Mouse (Mus musculus) gastrocnemius, adult 2 months (tissue): ENCODE data around the gene Spata3. TPM values are rescaled to one million over a fixed set of nuclear protein-coding genes. Genes with fewer than 3 reads are reported as not detected.
"Not testable (repeated sequence)": the region's sequence is repeated elsewhere in the genome, so short reads cannot be mapped to it uniquely, and the experiment has no call there.

ENCODE experiments used
- DNase-seq: peaks from one replicate; pipeline ENCODE4 v3.0.0; 2022
- H3K27ac ChIP-seq: fragments of 200-600 bp; 2 replicates; pipeline ENCODE4 v1.8.1; 2022; ENCODE audit warnings: mild to moderate bottlenecking
- H3K4me3 ChIP-seq: fragments of 200-600 bp; 2 replicates; pipeline ENCODE4 v1.8.1; 2022; ENCODE audit warnings: mild to moderate bottlenecking, moderate library complexity
- CTCF ChIP-seq: fragments of 200-600 bp; IDR thresholded peaks from 2 replicates; pipeline ENCODE4 v1.8.1; 2022; ENCODE audit warnings: antibody characterized with exemption, mild to moderate bottlenecking, moderate library complexity
- intact Hi-C: fragments of 180-260 bp; cut with DNase I; formaldehyde crosslinking; loops from one replicate; pipeline ENCODE4 v1.15.1; 2025
- total RNA-seq, 2 experiments: library from RNA; stranded (reverse); gene quantifications; 2 replicates each; pipeline ENCODE4 v1.2.3; 2021

Spata3 gene
- total RNA-seq, 2 experiments from 2014 or later, result not detected

DNA sequence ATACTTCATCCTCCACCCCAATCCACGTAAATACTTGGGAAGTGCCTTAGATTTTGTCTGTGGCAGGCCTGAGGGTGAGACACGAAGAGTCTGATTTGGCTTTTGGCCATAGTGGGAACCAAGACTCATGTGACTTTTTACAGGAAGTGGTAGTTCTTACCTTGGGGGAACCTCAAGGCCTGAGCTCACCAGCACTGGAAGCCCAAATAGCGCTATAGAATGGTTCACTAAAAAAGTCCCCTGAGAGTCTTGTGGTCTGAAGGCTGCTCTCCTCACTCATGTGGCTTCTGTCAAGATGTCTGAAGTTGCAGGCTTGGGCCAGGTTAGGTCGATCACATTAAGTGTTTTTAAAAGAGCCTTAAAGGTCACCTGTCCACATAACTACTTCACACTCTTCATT, 18.6 kb upstream of the Spata3 start:
- intact Hi-C loops, result no loop called here
- no peak for TF ChIP-seq CTCF
- Histone ChIP-seq H3K27ac (no peak overlapping the region), H3K4me3 (no peak overlapping the region)
- DNase-seq, result no peak

- intact Hi-C loops, result no loop called here
- H3K4me3 ChIP-seq, result no peak overlapping the region
Measured at GRCm38 (mm10) chr1:85999853-86000570, 16.6 kb upstream of the Spata3 start.

DNA sequence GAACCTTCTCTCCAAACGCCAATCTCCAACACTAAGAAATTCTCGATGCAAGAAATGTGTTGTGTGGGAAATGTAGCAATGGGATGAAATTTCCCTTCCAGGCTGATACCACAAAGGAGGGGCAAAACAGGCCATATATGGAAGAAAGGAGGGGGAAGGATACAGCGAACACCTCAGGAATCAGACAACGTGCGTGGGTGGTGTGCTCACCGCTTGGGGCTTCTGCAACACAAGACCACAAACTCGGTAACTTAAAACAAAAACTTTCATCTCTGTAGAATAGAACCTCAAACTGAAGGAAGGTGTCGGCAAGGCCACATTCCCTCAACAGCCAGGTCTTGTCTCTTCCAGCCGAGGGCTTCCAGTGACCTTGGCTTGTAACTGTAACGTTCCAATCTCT, 11.1 kb upstream of the Spata3 start:
- Histone ChIP-seq H3K4me3 (no peak overlapping the region), H3K27ac (no peak overlapping the region)
- DNase-seq, result no peak
- TF ChIP-seq CTCF, result no peak
- intact Hi-C loops, result no loop called here

More at GRCm38 (mm10) chr1:85999853-86000570, 16.6 kb upstream of the Spata3 start:
- DNase-seq, result no peak
- H3K27ac ChIP-seq, result no peak overlapping the region
- no peak for TF ChIP-seq CTCF

GRCm38 (mm10) chr1:86006040-86006439, 10.6 kb upstream of the Spata3 start:
- DNase-seq, result no peak
- no peak overlapping the region for H3K27ac ChIP-seq
- TF ChIP-seq CTCF, result no peak
- intact Hi-C loops, result no loop called here
- H3K4me3 ChIP-seq, result no peak overlapping the region

- TF ChIP-seq CTCF, result peak; percentile 93
- peak; percentile 87 for DNase-seq
- intact Hi-C loops, result loop anchor here (1.0 kb wide), 2 partner anchors 72 to 154 kb away; no protein-coding TSS in a partner anchor
- H3K4me3 ChIP-seq, result no peak overlapping the region
- no peak overlapping the region for H3K27ac ChIP-seq
Measured at GRCm38 (mm10) chr1:86007778-86008177, 8.8 kb upstream of the Spata3 start.

- DNase-seq, H3K4me3 ChIP-seq, intact Hi-C loops, H3K27ac ChIP-seq: not testable (repeated sequence)
Measured at GRCm38 (mm10) chr1:86015758-86016157, 858 bp upstream of the Spata3 start.

DNA sequence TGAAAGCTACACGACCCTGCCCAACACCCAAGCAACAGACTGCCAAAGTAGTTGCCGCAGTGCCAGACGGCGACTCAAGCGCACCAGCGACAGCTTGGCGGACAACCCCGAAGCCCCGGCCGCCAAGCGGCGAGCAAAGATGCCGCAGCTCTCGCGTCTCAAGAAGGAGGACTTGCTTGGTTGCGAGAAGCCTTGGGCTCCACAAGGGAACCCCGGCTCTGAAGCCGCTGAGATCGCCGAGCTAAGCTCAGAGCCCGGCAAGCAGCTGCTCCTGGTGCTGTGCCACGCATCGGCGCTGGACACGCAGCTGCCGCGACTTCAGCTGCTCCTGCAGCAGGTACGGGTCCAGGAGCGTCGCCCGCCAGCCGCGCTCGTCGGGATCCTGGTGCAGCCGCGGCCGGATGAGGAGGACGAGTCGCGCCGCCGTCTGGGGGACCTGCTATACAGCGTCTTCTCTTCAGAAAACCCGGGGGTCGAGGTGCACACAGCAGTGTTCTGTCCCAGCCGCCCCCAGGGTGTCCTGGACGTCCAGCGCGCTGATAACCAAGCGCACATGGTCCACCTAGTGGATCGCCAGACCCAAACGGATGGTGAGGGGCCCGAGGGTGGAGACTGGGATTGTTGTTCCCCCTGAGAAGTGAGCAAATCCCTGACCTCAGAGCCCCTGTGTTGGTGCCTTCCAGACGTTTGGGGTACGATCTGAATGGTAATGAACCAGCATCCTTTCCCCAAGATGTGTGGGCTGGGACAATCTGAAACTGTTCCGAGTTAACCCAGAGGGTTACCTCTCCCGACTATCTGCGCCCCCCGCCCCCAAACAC, 1.8 kb downstream of the Spata3 start:
- TF ChIP-seq CTCF, result peak; percentile 34; the same call in 1 of the 2 replicates
- Histone ChIP-seq H3K27ac (no peak overlapping the region), H3K4me3 (peak overlapping the region; percentile 71)
- DNase-seq, result peak; percentile 49
- intact Hi-C loops, result no loop called here

GRCm38 (mm10) chr1:86021365-86021989, 4.9 kb downstream of the Spata3 start:
- Histone ChIP-seq H3K4me3 (no peak overlapping the region), H3K27ac (no peak overlapping the region)
- no peak; the same call in 1 of the 2 replicates for TF ChIP-seq CTCF
- DNase-seq, result no peak
- intact Hi-C loops, result no loop called here

DNA sequence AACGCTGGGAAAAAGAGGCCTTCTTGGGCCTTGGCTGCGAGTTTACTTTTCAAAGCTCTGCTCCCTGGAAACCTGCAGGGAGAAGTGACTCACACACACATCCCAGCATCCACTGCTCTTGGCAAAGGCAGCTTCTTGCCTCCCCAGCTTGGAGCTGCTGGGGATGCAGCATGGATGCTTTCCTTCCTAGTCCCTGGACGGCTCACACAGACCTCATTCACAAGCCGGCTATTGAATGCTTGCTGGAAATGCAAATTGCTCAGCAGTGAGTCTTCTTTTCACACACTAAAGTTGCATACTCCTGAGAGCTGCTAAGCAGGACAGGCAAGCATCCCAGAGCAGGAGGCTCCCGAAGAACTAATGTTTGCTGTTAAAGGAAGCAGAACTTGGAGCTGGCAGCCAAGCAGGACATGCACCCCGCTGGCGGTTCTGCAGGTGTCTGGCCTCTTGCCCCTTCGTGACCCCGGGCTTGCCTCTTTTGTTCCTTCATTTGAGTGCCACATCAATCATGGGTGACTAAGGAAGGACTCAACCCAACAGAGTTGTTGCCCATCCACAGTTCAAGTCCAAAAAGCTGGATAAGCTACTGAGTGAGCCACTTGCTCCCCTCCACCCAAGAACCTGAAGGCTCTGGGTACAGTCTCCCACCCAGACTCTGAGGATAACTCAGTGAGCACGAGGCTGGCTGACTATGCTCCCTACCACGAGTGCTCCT, 15.8 kb downstream of the Spata3 start:
- no peak overlapping the region for H3K4me3 ChIP-seq
- no peak for TF ChIP-seq CTCF
- no peak overlapping the region for H3K27ac ChIP-seq
- intact Hi-C loops, result no loop called here
- no peak for DNase-seq

DNA sequence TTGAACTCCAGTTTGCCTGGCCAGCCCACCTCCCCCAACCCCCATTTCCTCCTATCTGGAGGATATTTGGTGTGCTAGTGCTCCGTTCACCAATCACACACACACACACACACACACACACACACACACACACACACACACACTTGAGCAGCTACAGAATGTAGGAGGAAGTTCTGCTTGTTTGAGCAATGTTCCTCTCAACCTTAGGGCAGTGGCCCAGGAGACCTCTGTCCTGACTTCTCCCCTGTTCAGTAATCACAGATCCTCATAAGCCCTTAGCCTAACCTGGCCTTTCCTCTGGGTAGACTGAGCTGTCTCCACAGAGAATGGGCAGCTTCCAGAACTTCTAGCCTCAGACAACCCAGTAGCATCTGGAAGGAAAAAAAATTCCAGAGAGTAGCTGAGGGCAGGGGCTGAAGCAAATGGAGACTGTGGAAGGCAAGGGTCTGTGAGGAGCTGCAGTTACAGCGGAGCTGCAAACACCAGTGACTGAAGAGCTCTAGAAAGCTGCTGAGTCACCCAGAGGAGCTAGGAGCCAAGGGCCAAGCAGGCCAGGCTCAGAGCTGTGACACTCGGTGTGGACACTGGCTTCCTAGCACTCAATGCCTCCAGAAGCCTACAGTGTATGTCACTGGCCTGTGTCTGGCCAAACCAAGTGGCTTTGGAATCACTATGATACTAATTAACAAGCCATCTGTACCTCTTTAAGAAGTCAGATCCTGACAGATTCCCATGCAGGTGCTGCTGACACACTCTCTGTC, 21.8 kb downstream of the Spata3 start:
- intact Hi-C loops, result no loop called here
- Histone ChIP-seq H3K4me3 (no peak overlapping the region), H3K27ac (peak overlapping the region; percentile 83)
- DNase-seq, result peak; percentile 67
- TF ChIP-seq CTCF, result no peak

- no peak for TF ChIP-seq CTCF
- Histone ChIP-seq H3K4me3 (no peak overlapping the region), H3K27ac (no peak overlapping the region)
- no peak for DNase-seq
- intact Hi-C loops, result no loop called here
Measured at GRCm38 (mm10) chr1:86040131-86040530, 23.5 kb downstream of the Spata3 start.

DNA sequence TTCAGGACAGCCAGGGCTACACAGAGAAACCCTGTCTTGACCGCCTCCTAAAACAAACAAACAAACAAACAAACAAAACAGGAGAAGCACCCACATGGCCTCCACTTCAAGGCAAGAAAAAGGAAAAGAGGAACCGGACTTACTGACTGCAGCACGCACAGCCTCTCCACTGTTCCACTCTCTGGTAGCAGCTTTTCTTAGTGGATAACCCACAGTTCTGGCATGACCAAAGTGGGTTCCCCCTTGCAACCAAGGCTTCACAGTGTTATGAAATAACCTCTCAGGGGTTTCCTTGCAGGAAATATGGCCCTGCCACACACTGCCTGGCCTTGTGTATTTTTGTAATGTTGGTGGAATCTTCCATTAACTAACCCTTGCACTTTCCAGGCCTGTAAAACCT, 24.2 kb downstream of the Spata3 start:
- Histone ChIP-seq H3K4me3 (no peak overlapping the region), H3K27ac (no peak overlapping the region)
- DNase-seq, result no peak
- intact Hi-C loops, result no loop called here
- TF ChIP-seq CTCF, result no peak
